Mouse (Mus musculus): ENCODE measurements around the gene Hoxb3.

- TF ChIP-seq CTCF (IDR thresholded peaks at IDR 0.05; ENCODE audit: insufficient read depth, low read length): no peak
- TF ChIP-seq POLR2A (IDR thresholded peaks at IDR 0.05; ENCODE audit: borderline replicate concordance, extremely low read depth, low read depth, low read length): no peak
Observed at GRCm38 (mm10) chr11:96318368-96319070, 4.6 kb upstream of the Hoxb3 start.
